ENCODE assay signal across 21 mouse cellular contexts in genomic region chr2:59751172-59751571, GRCm38 (mm10).
DNase-seq lines count a peak whose midpoint lies in the region; ATAC-seq and TF ChIP-seq lines count a peak whose summit lies in the region.
"Had no signal": no experiment of that assay in that cellular context is flagged by ENCODE, and none has a peak within 500 bp of the region (broad histone marks: within the 10 kb centered on the region; RNA-seq: fewer than 3 reads in every experiment).

No protein-coding gene starts in this region.

- dilution Hi-C loops in CH12.LX (cut with MboI; ENCODE audit: extremely low pct_ligation_motif_present, extremely low pct_unique_long_range_greater_than_20kb, low sequenced_read_pairs) = no loop called here

- DNase-seq in kidney, adult 8-10 months = no peak
- DNase-seq in CH12.LX (ENCODE audit: extremely low read depth) = peak; percentile 38
- DNase-seq in Muller cell, postnatal 12 days (ENCODE audit: inconsistent ontology term) = peak; percentile 65
- DNase-seq in gastrocnemius, postnatal 4 days (ENCODE audit: low spot score in 2 of 2) = no peak
- DNase-seq in left cerebral cortex, adult 11 months (ENCODE audit: low spot score) = no peak
- DNase-seq: adrenal gland, adult 2 months; adrenal gland, postnatal 10 days; adrenal gland, postnatal 25 days; cerebellum, adult 11 months; cerebellum, adult 18-20 months; cerebellum, adult 8-10 months; cerebellum, adult 9-11 months; cerebellum, postnatal 25 days had no signal

- no peak for TF ChIP-seq RAD21 in CH12.LX (IDR thresholded peaks at IDR 0.05; ENCODE audit: low read depth, low read length)

- no peaks in the 10 kb centered on the region; the same call in 1 of the 2 replicates for H3K9me3 ChIP-seq in kidney, embryonic 16.5 days (ENCODE audit: low read length)
- H3K9me3 ChIP-seq in CH12.LX (replicated peaks; ENCODE audit: low read length) = peaks cover 6% of the 10 kb centered on the region
- H3K9me3 ChIP-seq: embryonic facial prominence, embryonic 15.5 days; forebrain, embryonic 10.5 days; forebrain, embryonic 12.5 days; G1E had no signal

- peaks cover 5% of the 10 kb centered on the region; the same call in 1 of the 2 replicates for H3K36me3 ChIP-seq in kidney, embryonic 16.5 days (ENCODE audit: insufficient read depth, low read length)
- no peaks in the 10 kb centered on the region for H3K36me3 ChIP-seq in CH12.LX (replicated peaks in 1 of 2; ENCODE audit: control insufficient read depth in 1 of 2, insufficient read depth in 1 of 2, low read length in 1 of 2)
- H3K36me3 ChIP-seq: embryonic facial prominence, embryonic 15.5 days; forebrain, embryonic 12.5 days; G1E had no signal

- no peak overlapping the region for H3K4me3 ChIP-seq in kidney, embryonic 16.5 days (ENCODE audit: low read length)
- no peak overlapping the region for H3K4me3 ChIP-seq in CH12.LX (replicated peaks in 1 of 3; ENCODE audit: low read depth in 2 of 3, low read length in 2 of 3, poor library complexity in 1 of 3)
- H3K4me3 ChIP-seq: embryonic facial prominence, embryonic 15.5 days; erythroblast, embryonic 14.5 days; forebrain, embryonic 10.5 days; forebrain, embryonic 12.5 days had no signal

- ATAC-seq in kidney, embryonic 16.5 days (ENCODE audit: low FRiP score, low TSS enrichment) = no peak
- ATAC-seq: forebrain, embryonic 14.5 days; forebrain, embryonic 16.5 days had no signal

- peaks cover 42% of the 10 kb centered on the region for H3K4me1 ChIP-seq in kidney, embryonic 16.5 days (ENCODE audit: insufficient read depth, low read length)
- peaks cover 2 to 10% of the 10 kb centered on the region in 2 experiments for H3K4me1 ChIP-seq in CH12.LX (ENCODE audit: control insufficient read depth in 1 of 2, insufficient read depth in 2 of 2)

- H3K27me3 ChIP-seq in kidney, embryonic 16.5 days (ENCODE audit: insufficient read depth, low read length) = no peaks in the 10 kb centered on the region
- no peaks in the 10 kb centered on the region for H3K27me3 ChIP-seq in CH12.LX (replicated peaks)
- H3K27me3 ChIP-seq: embryonic facial prominence, embryonic 15.5 days; forebrain, embryonic 12.5 days had no signal

- 69% methylated on average over 6 of the region's 6 CpGs for WGBS in kidney, embryonic 16.5 days

- in situ Hi-C loops in CH12.LX (cut with MboI; ENCODE audit: low pct_ligation_motif_present, low pct_unique_long_range_greater_than_20kb, low sequenced_read_pairs) = no loop called here

- no peak overlapping the region for H3K4me2 ChIP-seq in kidney, embryonic 16.5 days (replicated peaks; ENCODE audit: low read depth, low read length)
- H3K4me2 ChIP-seq in CH12.LX (ENCODE audit: insufficient read depth, low read depth, poor library complexity, severe bottlenecking) = no peak overlapping the region
- H3K4me2 ChIP-seq: embryonic facial prominence, embryonic 15.5 days; forebrain, embryonic 12.5 days had no signal

- no peaks in the 10 kb centered on the region for H3K79me2 ChIP-seq in CH12.LX (replicated peaks; ENCODE audit: control insufficient read depth, extremely low read depth, insufficient read depth, poor library complexity, severe bottlenecking)

- TF ChIP-seq POLR2A in CH12.LX (IDR thresholded peaks at IDR 0.05; ENCODE audit: low read depth, low read length) = no peak

- peak; percentile 35; the same call in 1 of the 2 replicates for TF ChIP-seq EP300 in CH12.LX (IDR thresholded peaks at IDR 0.05; ENCODE audit: low read length)

- H3K27ac ChIP-seq in kidney, embryonic 16.5 days (ENCODE audit: low read length) = 0 out of 2 replicates have a peak overlapping the region, but pooled peaks have one; percentile 32
- peak overlapping the region; percentile 44; the same call in 1 of the 2 replicates for H3K27ac ChIP-seq in CH12.LX (ENCODE audit: insufficient read depth, low read depth)
- H3K27ac ChIP-seq: embryonic facial prominence, embryonic 15.5 days; forebrain, embryonic 10.5 days; forebrain, embryonic 12.5 days had no signal

- TF ChIP-seq CTCF in CH12.LX (conservative IDR thresholded peaks at IDR 0.05 in 1 of 2, IDR thresholded peaks at IDR 0.05 in 1 of 2; ENCODE audit: low read depth in 2 of 2, low read length in 2 of 2) = no peak

- no peak overlapping the region for H3K9ac ChIP-seq in kidney, embryonic 16.5 days (replicated peaks; ENCODE audit: low read length)
- no peak overlapping the region for H3K9ac ChIP-seq in CH12.LX (ENCODE audit: insufficient read depth, low read depth)
- H3K9ac ChIP-seq: embryonic facial prominence, embryonic 15.5 days; forebrain, embryonic 12.5 days had no signal

TF ChIP-seq in CH12.LX, 34 proteins besides CTCF, POLR2A, EP300 and RAD21:
- TF ChIP-seq MEF2A (IDR thresholded peaks at IDR 0.05; ENCODE audit: borderline replicate concordance, low read depth, low read length) (peak; percentile 23; the same call in 1 of the 2 replicates), NRF1 (IDR thresholded peaks at IDR 0.05; ENCODE audit: low read depth, low read length) (no peak), BHLHE40 (IDR thresholded peaks at IDR 0.05; ENCODE audit: low read depth, low read length) (no peak), TCF12 (IDR thresholded peaks at IDR 0.05; ENCODE audit: low read depth, low read length) (0 out of 2 replicates have a peak, but pooled peaks have one; percentile 19), PAX5 (IDR thresholded peaks at IDR 0.05; ENCODE audit: low read length) (no peak), MAFK (IDR thresholded peaks at IDR 0.05; ENCODE audit: insufficient replicate concordance, low read length) (no peak), SMC3 (IDR thresholded peaks at IDR 0.05; ENCODE audit: low read depth, low read length) (no peak), ZKSCAN1 (IDR thresholded peaks at IDR 0.05; ENCODE audit: borderline replicate concordance, low read depth, low read length) (no peak), ELF1 (IDR thresholded peaks at IDR 0.05; ENCODE audit: low read depth, low read length) (no peak), USF2 (conservative IDR thresholded peaks at IDR 0.05; ENCODE audit: low read depth, low read length) (no peak), KAT2A (IDR thresholded peaks at IDR 0.05; ENCODE audit: insufficient replicate concordance, low read length) (no peak), ETS1 (conservative IDR thresholded peaks at IDR 0.05; ENCODE audit: low read depth, low read length) (no peak), SIN3A (IDR thresholded peaks at IDR 0.05; ENCODE audit: low read length) (no peak), POLR2AphosphoS2 (IDR thresholded peaks at IDR 0.05; ENCODE audit: low read depth, low read length) (no peak), IRF4 (IDR thresholded peaks at IDR 0.05; ENCODE audit: low read depth, low read length) (peak; percentile 87), JUND (conservative IDR thresholded peaks at IDR 0.05; ENCODE audit: low read depth, low read length) (0 out of 2 replicates have a peak, but pooled peaks have one; percentile 18), ZC3H11A (IDR thresholded peaks at IDR 0.05; ENCODE audit: low read depth, low read length) (no peak), GABPA (IDR thresholded peaks at IDR 0.05; ENCODE audit: insufficient replicate concordance, low read depth, low read length) (no peak), TBP (conservative IDR thresholded peaks at IDR 0.05; ENCODE audit: low read depth, low read length) (no peak), JUN (IDR thresholded peaks at IDR 0.05; ENCODE audit: insufficient read depth, low read depth, low read length) (no peak), ZMIZ1 (IDR thresholded peaks at IDR 0.05; ENCODE audit: low read depth, low read length) (no peak), ZNF384 (IDR thresholded peaks at IDR 0.05; ENCODE audit: low read depth, low read length) (peak; percentile 93), MYC (IDR thresholded peaks at IDR 0.05; ENCODE audit: low read depth, low read length) (no peak), E2F4 (IDR thresholded peaks at IDR 0.05; ENCODE audit: insufficient replicate concordance, low read depth, low read length) (no peak)

Comparison
In these comparisons a context has a peak if more than half of its experiments do, and no peak if none do; other contexts are left out.
1. DNase-seq: peak in CH12.LX (single experiment) and Muller cell, postnatal 12 days (single experiment); none in kidney, adult 8-10 months (0 of 2), gastrocnemius, postnatal 4 days (0 of 2) and left cerebral cortex, adult 11 months (single experiment).